Mouse (Mus musculus): ENCODE data around the gene Swi5. TPM values are rescaled to one million over a fixed set of nuclear protein-coding genes. Genes with fewer than 3 reads are reported as not detected.
"Not testable (repeated sequence)": the region's sequence is repeated elsewhere in the genome, so short reads cannot be mapped to it uniquely, and the experiment has no call there.

Gene Swi5
- total RNA-seq, 2 experiments from 2014 or later = 181 to 193 TPM

DNA sequence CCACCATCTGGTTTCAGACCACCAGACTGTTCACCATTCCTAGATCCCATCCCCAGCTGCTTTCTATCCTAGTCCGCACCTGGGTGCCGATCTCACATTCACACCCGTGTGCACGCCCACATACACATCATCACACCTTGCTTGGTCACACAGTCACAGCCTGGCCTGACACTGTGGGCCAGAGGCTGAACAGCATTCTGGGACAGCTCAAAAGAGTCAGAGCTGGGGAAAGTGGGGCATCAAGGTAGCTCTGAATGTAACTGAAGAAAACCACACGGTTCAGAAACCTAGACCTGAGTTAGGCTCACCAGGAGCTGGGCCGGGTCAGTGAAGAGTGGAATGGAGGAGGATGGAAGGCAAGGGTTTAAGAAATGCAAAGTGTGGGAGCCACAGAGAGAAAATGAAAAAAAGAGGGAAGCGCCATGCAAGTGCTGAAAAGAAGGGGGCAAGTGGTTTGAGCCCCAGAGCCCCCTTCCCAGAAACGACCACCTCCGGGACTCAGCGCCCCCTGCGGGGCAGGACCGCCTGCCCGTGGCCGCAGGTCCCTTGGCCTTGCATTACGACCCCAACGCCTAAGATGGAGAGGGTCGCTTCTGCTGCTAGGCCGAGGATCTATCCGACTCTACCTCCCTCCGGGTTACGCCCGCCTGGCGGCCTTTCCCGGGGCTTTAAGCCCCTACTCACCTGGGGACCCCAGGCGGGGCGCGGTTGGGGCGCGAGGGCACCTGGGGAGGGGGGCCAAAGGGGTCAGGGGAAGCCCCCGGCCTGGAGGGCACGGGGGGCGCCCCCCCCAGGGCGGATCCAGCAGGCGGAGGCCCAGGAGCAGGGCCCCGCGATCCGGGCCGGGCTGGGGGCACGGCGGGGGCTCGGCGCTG is 23.8 kb upstream of the Swi5 start:
- DNase-seq = no peak

- DNase-seq = no peak
These were observed 22.4 kb upstream of the Swi5 start for GRCm38 (mm10) chr2:32310096-32310845.

DNA sequence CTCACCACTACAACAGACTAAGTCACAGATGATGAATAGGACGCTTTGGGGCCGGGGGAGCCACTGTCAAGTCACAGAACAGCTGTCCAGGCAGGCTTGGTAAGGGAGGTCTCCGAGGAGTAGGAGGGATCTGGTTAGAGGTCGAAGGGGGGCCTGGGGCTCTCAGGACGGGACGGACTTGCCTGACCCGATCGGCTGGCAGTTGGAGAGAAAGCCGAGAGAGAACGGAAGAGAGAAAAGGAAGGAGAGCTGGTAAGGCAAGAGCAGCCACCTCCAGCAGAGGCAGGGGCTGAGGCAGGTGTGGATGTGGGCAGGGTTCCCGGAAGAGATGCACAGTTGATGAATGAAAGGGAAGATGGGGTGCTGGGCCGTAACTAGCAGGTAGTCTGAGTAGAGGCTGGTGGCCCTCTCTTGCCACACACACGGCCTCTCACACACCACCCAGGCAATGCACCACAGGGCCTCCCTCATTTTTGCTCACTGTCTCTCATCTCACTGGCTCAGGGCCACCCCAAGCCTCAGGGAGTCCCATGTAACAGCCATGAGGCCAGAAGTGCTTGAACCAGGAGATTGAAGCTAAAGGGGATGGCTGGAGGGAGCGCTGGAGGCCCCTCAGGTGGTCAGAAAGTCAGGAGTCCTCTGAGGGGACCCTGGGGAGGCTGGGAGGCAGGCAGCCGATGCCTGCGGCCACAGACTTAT is 21.1 kb upstream of the Swi5 start:
- DNase-seq = no peak

- DNase-seq = peak; percentile 75
These were observed 20.3 kb upstream of the Swi5 start for GRCm38 (mm10) chr2:32307941-32308760.

- no peak for DNase-seq
These were observed 19.4 kb upstream of the Swi5 start for GRCm38 (mm10) chr2:32307247-32307798.

GRCm38 (mm10) chr2:32306176-32306575 is 18.3 kb upstream of the Swi5 start:
- DNase-seq = no peak

GRCm38 (mm10) chr2:32305668-32306067 is 17.8 kb upstream of the Swi5 start:
- no peak for DNase-seq

GRCm38 (mm10) chr2:32304145-32304832 is 16.4 kb upstream of the Swi5 start:
- DNase-seq = peak; percentile 71

DNA sequence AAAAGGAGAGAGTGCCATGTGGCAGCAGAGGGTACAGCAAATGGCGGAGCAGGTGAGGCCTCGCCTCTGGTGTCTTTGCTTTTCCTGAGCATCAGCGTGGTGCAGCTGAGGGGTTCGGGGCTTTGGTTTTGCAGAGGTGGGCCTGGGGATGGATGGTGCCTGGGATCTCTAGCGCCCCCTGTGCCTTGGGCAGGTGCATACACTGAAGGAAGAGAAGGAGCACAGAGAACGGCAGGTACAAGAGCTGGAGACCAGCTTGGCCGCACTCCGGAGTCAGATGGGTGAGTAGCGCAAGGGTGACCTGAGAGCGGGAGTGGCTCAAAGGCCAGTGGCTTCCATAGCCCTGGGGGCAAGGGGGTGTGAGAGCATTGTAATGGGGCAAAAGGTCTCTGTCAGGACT is 15.1 kb upstream of the Swi5 start:
- DNase-seq = no peak

GRCm38 (mm10) chr2:32299469-32299868 is 11.6 kb upstream of the Swi5 start:
- no peak for DNase-seq

GRCm38 (mm10) chr2:32295842-32296241 is 8.0 kb upstream of the Swi5 start:
- DNase-seq = not testable (repeated sequence)

DNA sequence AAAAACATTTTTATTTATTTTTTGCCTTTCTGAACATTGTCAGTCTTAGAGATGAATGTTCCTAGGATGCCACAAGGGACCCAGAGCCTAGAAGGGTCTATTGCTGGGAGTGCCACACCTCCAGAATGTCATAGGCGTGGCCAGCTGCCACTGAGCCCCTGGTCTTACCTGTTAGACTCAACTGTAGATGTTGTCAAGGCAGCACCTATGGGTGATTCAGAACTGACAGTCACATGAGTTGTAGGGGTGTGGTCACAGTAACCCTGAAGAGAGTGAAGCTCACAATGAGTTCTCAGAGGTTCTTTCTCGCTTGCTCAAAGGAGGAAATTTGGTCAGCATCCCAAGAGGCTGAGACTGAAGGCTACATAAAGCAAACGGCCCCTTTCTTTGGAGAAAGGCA is 7.4 kb upstream of the Swi5 start:
- no peak for DNase-seq

DNA sequence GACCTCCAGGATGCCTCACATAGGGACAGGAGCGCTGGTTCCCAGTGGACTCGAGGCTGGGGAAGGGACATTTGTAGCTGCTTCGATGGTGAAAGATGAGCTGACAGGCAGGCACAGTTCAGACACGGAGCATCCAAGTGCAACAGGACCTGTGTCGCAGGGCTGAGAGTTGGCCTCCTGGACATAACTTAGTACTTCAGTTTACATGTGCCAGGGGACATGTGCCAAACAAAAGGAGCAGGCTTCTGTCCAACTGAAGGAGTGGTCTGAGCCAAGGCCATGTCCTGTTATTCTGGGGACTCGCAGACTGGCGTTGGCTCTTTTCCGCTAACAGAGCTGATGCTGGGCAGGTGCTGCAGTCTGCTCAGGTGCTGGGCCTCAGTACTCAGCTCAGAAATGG is 6.5 kb upstream of the Swi5 start:
- DNase-seq = peak; percentile 75

GRCm38 (mm10) chr2:32289578-32289977 is 1.7 kb upstream of the Swi5 start:
- DNase-seq = no peak

DNA sequence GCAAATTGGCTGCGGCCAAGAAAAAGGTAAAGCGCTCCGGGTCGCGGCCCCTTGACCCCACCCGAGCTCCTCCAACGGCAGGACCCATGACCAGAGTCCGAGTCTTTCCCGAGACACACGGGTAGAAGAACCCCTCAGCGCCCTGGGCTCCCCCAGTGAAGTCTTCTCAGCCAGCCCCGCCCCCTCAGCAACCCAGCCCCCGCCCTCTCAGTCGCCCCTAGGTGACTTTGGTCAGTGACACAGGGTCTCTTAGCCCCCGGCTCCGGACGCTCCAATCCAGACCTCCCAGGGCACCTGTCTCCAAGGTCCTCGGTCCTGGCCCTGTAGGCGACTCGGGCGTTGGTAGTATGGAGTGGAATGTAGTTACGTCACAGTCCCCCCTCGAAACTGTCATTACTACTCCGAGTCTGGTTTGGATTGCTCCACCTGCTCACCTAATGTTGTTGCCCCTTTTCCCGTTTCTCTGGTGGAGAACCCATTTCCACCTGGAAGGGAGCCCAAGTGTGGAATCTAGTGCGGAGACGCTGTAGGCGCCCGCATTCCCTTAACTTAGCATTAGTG is 576 bp upstream of the Swi5 start:
- no peak for DNase-seq

GRCm38 (mm10) chr2:32287334-32287840 is 488 bp downstream of the Swi5 start, which contains the start of gene Golga2:
Gene Golga2 (plus strand): TSS chr2:32287384.
- no peak for DNase-seq

DNA sequence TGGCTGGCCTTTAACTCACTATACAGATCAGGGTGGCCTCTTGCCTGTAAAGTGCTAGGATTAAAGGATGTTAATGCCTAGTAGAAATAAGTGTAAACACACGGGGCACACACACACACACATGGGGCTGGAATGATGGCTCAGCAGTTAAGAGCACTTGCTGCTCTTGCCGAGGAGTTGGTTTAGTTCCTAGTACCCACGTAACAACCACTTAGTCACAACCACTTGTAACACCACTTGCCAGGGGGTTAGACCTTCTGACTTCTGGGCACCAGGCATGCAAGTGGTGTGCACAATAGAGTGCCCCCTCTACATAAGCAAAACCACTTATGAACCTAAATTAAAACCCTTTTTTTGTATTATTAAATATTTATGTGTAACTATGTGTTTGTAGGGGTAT is 3.9 kb downstream of the Swi5 start:
- DNase-seq = no peak

DNA sequence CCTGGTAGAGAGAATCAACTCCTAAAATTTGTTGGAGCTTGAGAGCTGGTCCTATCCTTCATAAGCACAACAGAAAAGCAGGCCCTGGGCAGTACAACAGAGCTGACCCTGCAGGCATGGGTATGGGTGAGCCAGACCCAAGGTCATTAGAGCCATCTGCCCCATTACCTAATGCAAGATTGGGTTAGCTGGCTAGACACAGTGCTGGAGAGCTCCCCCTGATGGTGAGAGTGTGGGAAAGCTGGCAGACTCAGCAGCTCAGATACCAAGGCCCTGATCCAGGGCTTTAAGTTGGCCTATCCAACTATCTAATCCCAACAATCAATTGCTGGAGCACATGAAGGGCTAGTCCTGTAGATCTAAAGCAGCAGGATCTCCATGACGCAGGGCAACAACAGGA is 5.1 kb downstream of the Swi5 start:
- DNase-seq = peak; percentile 61

DNA sequence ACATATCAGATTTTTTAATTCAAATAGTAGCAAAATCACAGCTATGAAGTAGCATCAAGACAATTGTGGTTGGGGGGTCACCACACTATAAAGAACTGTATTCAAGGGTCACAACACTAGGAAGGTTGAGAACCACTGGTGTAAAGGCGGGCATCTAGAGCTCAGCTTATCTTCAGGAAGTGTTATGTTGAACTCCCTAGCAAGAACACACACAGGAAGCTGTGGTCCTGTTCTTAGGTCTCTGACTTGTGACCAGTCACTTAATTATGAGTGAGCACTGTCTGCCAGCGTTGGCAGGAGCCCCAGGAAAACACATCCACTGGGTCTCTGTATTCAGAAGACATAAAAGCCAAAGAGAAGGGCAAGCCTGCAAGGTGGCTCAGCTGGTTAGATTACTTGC is 5.6 kb downstream of the Swi5 start:
- no peak for DNase-seq

GRCm38 (mm10) chr2:32275823-32276222 is 12.1 kb downstream of the Swi5 start:
- no peak for DNase-seq

DNA sequence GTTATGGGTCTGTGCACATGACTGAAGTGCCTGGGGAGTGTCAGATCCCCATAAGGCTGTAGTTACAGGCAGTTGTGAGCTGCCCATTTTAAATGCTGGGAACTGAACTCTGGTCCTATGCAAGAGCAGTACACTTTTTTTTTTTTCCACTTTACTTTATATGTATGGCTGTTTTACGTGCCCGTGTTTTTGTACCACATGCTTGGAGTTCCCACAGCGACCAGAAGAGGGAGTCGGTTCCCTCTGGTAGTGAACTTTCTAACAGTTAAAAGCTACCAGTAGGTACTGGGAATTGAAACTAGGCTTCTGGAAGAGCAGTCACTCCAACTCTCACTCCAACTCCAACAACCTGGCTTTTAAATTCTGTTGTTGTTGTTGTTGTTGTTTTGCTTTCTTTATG is 27.2 kb downstream of the Swi5 start:
- peak; percentile 61 for DNase-seq
